In the genomic region with DNA sequence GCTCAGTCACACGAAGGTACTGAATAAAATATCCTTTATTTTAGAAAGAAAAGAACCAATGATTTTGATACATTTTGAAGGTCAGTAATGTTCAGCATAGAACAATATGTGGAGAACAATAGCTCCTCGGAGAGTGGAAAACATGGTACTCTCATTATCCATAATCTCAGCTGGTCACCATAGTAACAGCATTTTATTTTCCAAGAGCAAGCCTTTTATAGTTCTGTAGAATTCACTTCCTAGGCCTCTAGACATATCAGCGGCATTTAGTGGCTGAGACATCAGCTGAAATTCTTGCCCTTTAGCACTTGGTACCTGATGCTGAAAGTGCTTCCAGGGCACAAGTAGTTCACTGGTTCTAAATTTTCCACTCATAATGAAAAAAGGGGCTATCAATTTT, we compare ENCODE assay signal across 23 mouse cellular contexts. TPM values are rescaled to one million over a fixed set of nuclear protein-coding genes. Genes with fewer than 3 reads are reported as not detected.
A peak's percentile ranks its signal among the peaks of the same experiment; 100 is the strongest.
DNase-seq lines count a peak whose midpoint lies in the region; ATAC-seq lines count a peak whose summit lies in the region.
"Had no signal": no experiment of that assay in that cellular context is flagged by ENCODE, and none has a peak within 500 bp of the region (broad histone marks: within the 10 kb centered on the region; RNA-seq: fewer than 3 reads in every experiment).

No protein-coding gene starts in this region.

- H3K9ac ChIP-seq in midbrain, embryonic 12.5 days (replicated peaks): no peak overlapping the region
- H3K9ac ChIP-seq in midbrain, embryonic 11.5 days (ENCODE audit: low read length): no peak overlapping the region
- H3K9ac ChIP-seq in forebrain, embryonic 15.5 days (replicated peaks): no peak overlapping the region
- no peak overlapping the region for H3K9ac ChIP-seq in midbrain, embryonic 14.5 days (replicated peaks; ENCODE audit: low read length)
- H3K9ac ChIP-seq: kidney, embryonic 15.5 days; liver, embryonic 15.5 days; stomach, embryonic 15.5 days had no signal

- H3K36me3 ChIP-seq in midbrain, embryonic 12.5 days: no peaks in the 10 kb centered on the region
- no peaks in the 10 kb centered on the region for H3K36me3 ChIP-seq in midbrain, embryonic 11.5 days (ENCODE audit: control insufficient read depth, insufficient read depth, low read length)
- no peaks in the 10 kb centered on the region for H3K36me3 ChIP-seq in forebrain, embryonic 15.5 days
- H3K36me3 ChIP-seq in midbrain, embryonic 14.5 days (ENCODE audit: control insufficient read depth, insufficient read depth, low read length): no peaks in the 10 kb centered on the region
- H3K36me3 ChIP-seq in embryonic facial prominence, embryonic 10.5 days (replicated peaks): no peaks in the 10 kb centered on the region
- H3K36me3 ChIP-seq: kidney, embryonic 15.5 days; liver, embryonic 15.5 days; stomach, embryonic 15.5 days had no signal

- no peak overlapping the region for H3K4me2 ChIP-seq in midbrain, embryonic 12.5 days (replicated peaks)
- H3K4me2 ChIP-seq in midbrain, embryonic 11.5 days: no peak overlapping the region
- H3K4me2 ChIP-seq in forebrain, embryonic 15.5 days (replicated peaks): no peak overlapping the region
- no peak overlapping the region for H3K4me2 ChIP-seq in midbrain, embryonic 14.5 days (ENCODE audit: low read length)
- H3K4me2 ChIP-seq: heart, embryonic 11.5 days; kidney, embryonic 15.5 days; liver, embryonic 15.5 days; stomach, embryonic 15.5 days had no signal

- DNase-seq in midbrain, embryonic 11.5 days (ENCODE audit: low spot score, missing footprints): no peak
- peak; percentile 55 for DNase-seq in midbrain, embryonic 14.5 days
- no peak for DNase-seq in right cerebral cortex, postnatal 25 days
- DNase-seq in layer of hippocampus, postnatal 10 days (ENCODE audit: low spot score in 2 of 2): no peak
- no peak for DNase-seq in embryonic facial prominence, embryonic 10.5 days (ENCODE audit: low spot score)
- DNase-seq: adrenal gland, postnatal 10 days; cerebellum, adult 8-10 months; cerebellum, postnatal 36 days; embryo, embryonic 11 days; gastrocnemius, postnatal 14 days; heart, adult 11 months; kidney, adult 11 months; kidney, postnatal 36 days; liver; right cerebral cortex, adult 18-20 months; thymus, postnatal 25 days had no signal

- no peak overlapping the region for H3K4me3 ChIP-seq in midbrain, embryonic 12.5 days
- H3K4me3 ChIP-seq in midbrain, embryonic 11.5 days (ENCODE audit: low read depth, low read length): no peak overlapping the region
- H3K4me3 ChIP-seq in forebrain, embryonic 15.5 days: no peak overlapping the region
- no peak overlapping the region for H3K4me3 ChIP-seq in midbrain, embryonic 14.5 days (replicated peaks; ENCODE audit: low read depth, low read length)
- no peak overlapping the region for H3K4me3 ChIP-seq in embryonic facial prominence, embryonic 10.5 days
- H3K4me3 ChIP-seq: kidney, embryonic 15.5 days; liver, embryonic 15.5 days; stomach, embryonic 15.5 days had no signal

- no peaks in the 10 kb centered on the region for H3K9me3 ChIP-seq in midbrain, embryonic 12.5 days
- H3K9me3 ChIP-seq in midbrain, embryonic 11.5 days (ENCODE audit: control insufficient read depth, low read length): no peaks in the 10 kb centered on the region
- no peaks in the 10 kb centered on the region for H3K9me3 ChIP-seq in forebrain, embryonic 15.5 days
- no peaks in the 10 kb centered on the region for H3K9me3 ChIP-seq in midbrain, embryonic 14.5 days (ENCODE audit: control insufficient read depth, low read length)
- no peaks in the 10 kb centered on the region for H3K9me3 ChIP-seq in embryonic facial prominence, embryonic 10.5 days
- H3K9me3 ChIP-seq: kidney, embryonic 15.5 days; liver, embryonic 15.5 days; stomach, embryonic 15.5 days had no signal

- H3K27ac ChIP-seq in midbrain, embryonic 12.5 days (replicated peaks): no peak overlapping the region
- no peak overlapping the region for H3K27ac ChIP-seq in midbrain, embryonic 11.5 days (ENCODE audit: low read depth, low read length)
- H3K27ac ChIP-seq in forebrain, embryonic 15.5 days (replicated peaks): no peak overlapping the region
- no peak overlapping the region for H3K27ac ChIP-seq in midbrain, embryonic 14.5 days (replicated peaks; ENCODE audit: low read depth, low read length)
- H3K27ac ChIP-seq in embryonic facial prominence, embryonic 10.5 days (replicated peaks): no peak overlapping the region
- H3K27ac ChIP-seq: kidney, embryonic 15.5 days; liver, embryonic 15.5 days; macrophage; stomach, embryonic 15.5 days had no signal

- H3K4me1 ChIP-seq in midbrain, embryonic 12.5 days: no peaks in the 10 kb centered on the region
- H3K4me1 ChIP-seq in midbrain, embryonic 11.5 days (ENCODE audit: control insufficient read depth, insufficient read depth, low read length): no peaks in the 10 kb centered on the region
- no peaks in the 10 kb centered on the region for H3K4me1 ChIP-seq in forebrain, embryonic 15.5 days
- H3K4me1 ChIP-seq in midbrain, embryonic 14.5 days (ENCODE audit: control insufficient read depth, insufficient read depth, low read length): no peaks in the 10 kb centered on the region
- no peaks in the 10 kb centered on the region for H3K4me1 ChIP-seq in embryonic facial prominence, embryonic 10.5 days
- H3K4me1 ChIP-seq: kidney, embryonic 15.5 days; liver, embryonic 15.5 days; stomach, embryonic 15.5 days had no signal

- no peaks in the 10 kb centered on the region for H3K27me3 ChIP-seq in midbrain, embryonic 12.5 days
- no peaks in the 10 kb centered on the region for H3K27me3 ChIP-seq in midbrain, embryonic 11.5 days (ENCODE audit: control insufficient read depth, insufficient read depth, low read length)
- H3K27me3 ChIP-seq in forebrain, embryonic 15.5 days: no peaks in the 10 kb centered on the region
- no peaks in the 10 kb centered on the region for H3K27me3 ChIP-seq in midbrain, embryonic 14.5 days (ENCODE audit: control insufficient read depth, insufficient read depth, low read length)
- no peaks in the 10 kb centered on the region for H3K27me3 ChIP-seq in embryonic facial prominence, embryonic 10.5 days (replicated peaks; ENCODE audit: low read depth, poor library complexity, severe bottlenecking)
- H3K27me3 ChIP-seq: kidney, embryonic 15.5 days; liver, embryonic 15.5 days; stomach, embryonic 15.5 days had no signal

- 38% methylated on average over 3 of the region's 3 CpGs for WGBS in midbrain, embryonic 12.5 days
- WGBS in midbrain, embryonic 11.5 days: 59% methylated on average over 3 of the region's 3 CpGs
- 31% methylated on average over 3 of the region's 3 CpGs for WGBS in forebrain, embryonic 15.5 days
- WGBS in midbrain, embryonic 14.5 days: 26% methylated on average over 3 of the region's 3 CpGs
- 88% methylated on average over 3 of the region's 3 CpGs for WGBS in embryonic facial prominence, embryonic 10.5 days

- ATAC-seq in midbrain, embryonic 12.5 days (ENCODE audit: low FRiP score, low read depth): 0 out of 2 replicates have a peak, but pooled peaks have one; percentile 38
- ATAC-seq in midbrain, embryonic 11.5 days (ENCODE audit: low FRiP score): no peak
- ATAC-seq in forebrain, embryonic 15.5 days (replicated peaks): peak; percentile 53; the same call in 1 of the 2 replicates
- ATAC-seq in midbrain, embryonic 14.5 days (ENCODE audit: low FRiP score, low TSS enrichment): no peak; the same call in 1 of the 2 replicates

RNA-seq across cellular contexts. Expression of a gene that starts 15.7 kb away (rescaled TPM):
- 18.6 and 20.3 TPM in 2 replicates for polyA plus RNA-seq in midbrain, embryonic 12.5 days (2016; fragmentation: Nextera tagmentation; extraction: Ambion mirVana)
- 16.2 and 17.8 TPM in 2 replicates for polyA plus RNA-seq in midbrain, embryonic 11.5 days (2014; fragmentation: Nextera tagmentation; extraction: Ambion mirVana)
- 16.3 and 25.2 TPM in 2 replicates for polyA plus RNA-seq in forebrain, embryonic 15.5 days (2015; fragmentation: Nextera tagmentation; extraction: Ambion mirVana)
- 24.3 and 27.5 TPM in 2 replicates for polyA plus RNA-seq in midbrain, embryonic 14.5 days (2014; fragmentation: Nextera tagmentation; extraction: Ambion mirVana)
- 10 to 100 TPM in 1 of 2 experiments, 1 to 10 TPM in 1; 7.3 to 15.0 TPM for total RNA-seq in layer of hippocampus, postnatal 10 days (2021)
- polyA plus RNA-seq in embryonic facial prominence, embryonic 10.5 days (2016; fragmentation: Nextera tagmentation; extraction: Ambion mirVana): 15.2 and 17.8 TPM in 2 replicates

Comparison
In these comparisons a context has a peak if more than half of its experiments do, and no peak if none do; other contexts are left out.
1. ATAC-seq: peak in midbrain, embryonic 12.5 days (single experiment) and forebrain, embryonic 15.5 days (single experiment); none in midbrain, embryonic 11.5 days (single experiment) and midbrain, embryonic 14.5 days (single experiment).